Mouse (Mus musculus) E14TG2a.4 (cell line): Measurements from ENCODE around the gene Trim41.

Experiments
- CTCF ChIP-seq: conservative IDR thresholded peaks from 2 replicates; pipeline ENCODE4 v1.5.1; 2014; ENCODE audit warnings: low read length
- NANOG ChIP-seq: IDR thresholded peaks from 2 replicates; pipeline ENCODE4 v1.6.1; 2014; ENCODE audit warnings: borderline replicate concordance, low read length, mixed read lengths
- POU5F1 ChIP-seq: IDR thresholded peaks from 2 replicates; pipeline ENCODE4 v1.6.1; 2014; ENCODE audit warnings: low read length, borderline replicate concordance

DNA sequence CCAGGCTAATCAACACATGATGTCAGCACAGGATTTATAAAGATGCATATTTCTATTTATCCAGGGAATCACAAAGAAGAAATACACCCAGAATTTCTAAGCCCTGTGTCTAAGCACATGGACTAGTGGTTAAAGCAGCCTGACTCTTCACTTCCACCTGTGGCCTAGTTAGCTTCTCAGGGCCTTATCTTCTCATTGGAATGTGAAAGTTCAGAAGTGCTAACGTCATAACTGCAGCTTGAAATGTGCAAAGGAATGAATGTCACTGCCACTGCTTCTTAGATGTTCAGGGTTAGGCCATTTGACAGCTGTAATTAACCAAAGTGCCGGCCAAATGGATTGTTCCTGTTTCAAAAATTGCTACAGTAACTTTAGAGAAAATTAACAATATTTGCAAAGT, 13.1 kb upstream of the Trim41 start:
- TF ChIP-seq CTCF (no peak), POU5F1 (no peak), NANOG (no peak)
